Mouse (Mus musculus) hindbrain, embryonic 11.5 days (tissue): Measurements from ENCODE around the gene Arid3c. TPM values are rescaled to one million over a fixed set of nuclear protein-coding genes. Genes with fewer than 3 reads are reported as not detected.

Experiments used
- ATAC-seq: fragments of 200-750 bp; cut with Nextera tagmentation; 2 replicates; pipeline ENCODE4 v1.8.0; 2017; ENCODE audit warnings: mild to moderate bottlenecking, moderate TSS enrichment, moderate library complexity; ENCODE audit not compliant: low FRiP score
- DNase-seq: peaks from one replicate; pipeline ENCODE4 v3.0.0-alpha.2; 2015; ENCODE audit warnings: low spot score
- H3K27ac ChIP-seq: fragments of 300-500 bp; sonication (generic); 2 replicates; pipeline ENCODE4 v1.5.1; 2014; ENCODE audit warnings: mild to moderate bottlenecking, low read depth, low read length
- H3K27me3 ChIP-seq: fragments of 300-500 bp; sonication (generic); 2 replicates; pipeline ENCODE4 v1.6.1; 2014; ENCODE audit warnings: mild to moderate bottlenecking, low read length, moderate library complexity, mixed read lengths; ENCODE audit not compliant: control insufficient read depth, insufficient read depth
- H3K36me3 ChIP-seq: fragments of 300-500 bp; sonication (generic); 2 replicates; pipeline ENCODE4 v1.6.1; 2014; ENCODE audit warnings: mild to moderate bottlenecking, low read length, moderate library complexity, mixed read lengths; ENCODE audit not compliant: control insufficient read depth, insufficient read depth
- H3K4me1 ChIP-seq: fragments of 300-500 bp; sonication (generic); replicated peaks from 2 replicates; pipeline ENCODE4 v1.6.1; 2014; ENCODE audit warnings: low read length, mixed read lengths; ENCODE audit not compliant: control insufficient read depth, insufficient read depth
- H3K4me2 ChIP-seq: fragments of 300-500 bp; sonication (generic); replicated peaks from 2 replicates; pipeline ENCODE4 v1.6.1; 2014; ENCODE audit warnings: mild to moderate bottlenecking, low read depth, low read length
- H3K4me3 ChIP-seq: fragments of 300-500 bp; sonication (generic); 2 replicates; pipeline ENCODE4 v1.5.1; 2014; ENCODE audit warnings: low read depth, low read length
- H3K9ac ChIP-seq: fragments of 300-500 bp; sonication (generic); 2 replicates; pipeline ENCODE4 v1.6.1; 2014; ENCODE audit warnings: low read depth, low read length
- H3K9me3 ChIP-seq: fragments of 300-500 bp; sonication (generic); 2 replicates; pipeline ENCODE4 v1.6.1; 2016; ENCODE audit warnings: low read length; ENCODE audit not compliant: control insufficient read depth
- WGBS: fragments of 180-500 bp; shearing (Covaris S2); extraction: QIAGEN DNeasy Blood & Tissue Kit; methylation state at CpG from one replicate; pipeline ENCODE4 v1.1.7; 2014; 5-methylcytosine and 5-hydroxymethylcytosine counted together
- polyA plus RNA-seq: library from polyadenylated mRNA; unstranded; fragments of >200 nt; fragmentation: Nextera tagmentation; extraction: Ambion mirVana; gene quantifications from 2 replicates; pipeline ENCODE4 v1.2.1, GENCODE M21; 2014

Gene Arid3c
- polyA plus RNA-seq, 1 experiment from 2014 or later: 0.93 TPM

DNA sequence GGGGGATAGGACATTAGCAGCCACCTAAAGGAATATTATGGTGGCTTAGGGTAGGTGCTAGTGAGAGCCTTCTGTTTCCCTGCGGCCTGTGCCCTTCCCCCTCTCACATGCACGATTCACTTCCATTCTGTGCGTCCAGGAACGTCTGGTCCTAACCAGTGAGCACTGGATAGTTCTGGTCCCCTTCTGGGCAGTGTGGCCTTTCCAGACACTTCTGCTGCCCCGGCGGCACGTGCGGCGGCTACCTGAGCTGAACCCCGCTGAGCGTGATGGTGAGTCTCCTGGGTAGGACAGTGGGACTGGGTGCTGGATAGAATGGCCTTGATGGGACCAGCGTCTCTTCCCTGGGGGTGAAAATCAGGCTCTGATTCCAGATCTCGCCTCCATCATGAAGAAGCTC is 26.4 kb upstream of the Arid3c start:
- no peak overlapping the region for H3K9ac ChIP-seq
- no peaks in the 10 kb centered on the region for H3K27me3 ChIP-seq
- no peak for DNase-seq
- H3K9me3 ChIP-seq: no peaks in the 10 kb centered on the region
- no peak overlapping the region for H3K4me3 ChIP-seq
- no peaks in the 10 kb centered on the region for H3K36me3 ChIP-seq
- peaks cover 2% of the 10 kb centered on the region; the same call in 1 of the 2 replicates for H3K4me1 ChIP-seq
- ATAC-seq: no peak
- no peak overlapping the region for H3K4me2 ChIP-seq
- 95% methylated on average over 13 of the region's 13 CpGs for WGBS
- no peak overlapping the region for H3K27ac ChIP-seq

- Histone ChIP-seq H3K27ac (no peak overlapping the region), H3K36me3 (no peaks in the 10 kb centered on the region), H3K4me3 (peak overlapping the region; percentile 68), H3K9ac (peak overlapping the region; percentile 59; the same call in 1 of the 2 replicates), H3K4me2 (peak overlapping the region; percentile 90), H3K27me3 (no peaks in the 10 kb centered on the region), H3K4me1 (peaks cover 2% of the 10 kb centered on the region; the same call in 1 of the 2 replicates), H3K9me3 (no peaks in the 10 kb centered on the region)
- ATAC-seq (no peak), DNase-seq (no peak)
- 74% methylated on average over 8 of the region's 8 CpGs for WGBS
Measured at GRCm38 (mm10) chr4:41756440-41756839, 25.5 kb upstream of the Arid3c start.

DNA sequence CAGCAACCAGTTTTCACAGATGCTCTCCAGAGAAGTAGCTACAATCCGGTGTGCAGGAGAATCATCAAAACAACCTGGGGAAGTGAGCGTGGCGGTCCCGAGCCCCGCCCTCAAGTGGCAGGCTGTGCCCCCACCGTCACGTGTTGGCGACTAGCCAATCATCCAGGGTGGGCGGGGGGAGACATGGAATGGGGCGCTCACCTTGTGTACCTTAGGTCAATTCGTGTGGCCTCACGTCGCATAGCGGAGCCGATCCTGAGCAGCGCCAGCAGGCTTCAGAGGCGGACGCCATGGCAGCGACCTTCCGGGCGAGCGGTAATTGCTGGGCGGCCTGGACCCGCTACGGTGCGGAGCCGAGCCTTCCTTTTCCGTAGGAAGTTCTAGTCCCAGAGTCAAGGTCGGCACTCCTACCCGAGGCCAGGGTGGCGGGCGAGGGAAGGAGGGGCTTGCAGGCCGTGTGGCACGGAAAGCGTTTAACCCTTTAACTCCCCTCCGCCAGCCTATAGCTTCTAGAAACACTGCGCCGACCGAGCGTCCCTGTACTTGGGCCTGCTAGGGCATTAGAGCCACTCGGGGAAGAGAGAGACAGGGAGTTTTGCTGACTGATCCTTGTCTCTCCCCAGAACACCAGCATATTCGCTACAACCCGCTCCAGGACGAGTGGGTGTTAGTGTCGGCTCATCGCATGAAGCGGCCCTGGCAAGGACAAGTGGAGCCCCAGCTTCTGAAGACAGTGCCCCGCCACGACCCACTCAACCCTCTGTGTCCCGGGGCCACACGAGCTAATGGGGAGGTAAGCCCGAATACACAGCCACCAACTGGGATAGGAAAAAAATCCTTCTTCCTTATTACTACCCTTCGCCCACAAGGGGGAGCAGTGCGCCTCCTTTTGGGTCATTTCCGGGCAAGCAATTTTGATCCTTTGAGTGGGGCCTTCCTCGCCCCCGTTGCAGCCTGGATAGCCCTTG is 24.7 kb upstream of the Arid3c start, which contains the start of gene Sigmar1:
Gene Sigmar1, minus strand, starts transcription at position 820 of the 968 bp plus-strand sequence.
- Histone ChIP-seq H3K9me3 (no peaks in the 10 kb centered on the region), H3K36me3 (no peaks in the 10 kb centered on the region), H3K4me3 (peak within 1 kb of the TSS; percentile 68), H3K4me1 (peaks cover 2% of the 10 kb centered on the region; the same call in 1 of the 2 replicates), H3K27ac (peak within 1 kb of the TSS; percentile 65), H3K27me3 (no peaks in the 10 kb centered on the region), H3K4me2 (peak within 1 kb of the TSS; percentile 90), H3K9ac (peak within 1 kb of the TSS; percentile 59)
- DNase-seq (peak; percentile 90), ATAC-seq (peak; percentile 77)
- whole genome bisulfite sequencing: under 1% methylated on average over 57 of the region's 57 CpGs

GRCm38 (mm10) chr4:41754797-41755337 is 23.9 kb upstream of the Arid3c start, which contains the start of gene Galt:
Galt (plus strand) TSS chr4:41755228.
- Histone ChIP-seq H3K27me3 (no peaks in the 10 kb centered on the region), H3K36me3 (no peaks in the 10 kb centered on the region), H3K4me1 (0 out of 2 replicates have a peak, but pooled peaks cover 2% of the 10 kb centered on the region), H3K9ac (peak within 1 kb of the TSS; percentile 59), H3K4me2 (peak within 1 kb of the TSS; percentile 90), H3K4me3 (peak within 1 kb of the TSS; percentile 68), H3K9me3 (no peaks in the 10 kb centered on the region), H3K27ac (peak within 1 kb of the TSS; percentile 65)
- DNase-seq: no peak
- ATAC-seq: peak; percentile 56
- 17% methylated on average over 14 of the region's 14 CpGs for WGBS

- Histone ChIP-seq H3K4me3 (no peak overlapping the region), H3K27ac (no peak overlapping the region), H3K4me2 (no peak overlapping the region), H3K27me3 (no peaks in the 10 kb centered on the region), H3K36me3 (no peaks in the 10 kb centered on the region), H3K9ac (no peak overlapping the region), H3K4me1 (no peaks in the 10 kb centered on the region), H3K9me3 (no peaks in the 10 kb centered on the region; the same call in 1 of the 2 replicates)
- 90% methylated on average over 1 of the region's 1 CpGs for WGBS
- DNase-seq: no peak
- no peak for ATAC-seq
Measured at GRCm38 (mm10) chr4:41745021-41745420, 14.1 kb upstream of the Arid3c start.

- ATAC-seq: no peak
Measured at GRCm38 (mm10) chr4:41744131-41744530, 13.2 kb upstream of the Arid3c start.

GRCm38 (mm10) chr4:41741158-41741560 is 10.2 kb upstream of the Arid3c start:
- Histone ChIP-seq H3K4me1 (no peaks in the 10 kb centered on the region), H3K9me3 (no peaks in the 10 kb centered on the region), H3K36me3 (0 out of 2 replicates have a peak, but pooled peaks cover 4% of the 10 kb centered on the region), H3K4me3 (peak overlapping the region; percentile 50), H3K4me2 (peak overlapping the region; percentile 59), H3K27me3 (no peaks in the 10 kb centered on the region), H3K27ac (peak overlapping the region; percentile 7; the same call in 1 of the 2 replicates), H3K9ac (peak overlapping the region; percentile 63)
- ATAC-seq: peak; percentile 97
- peak; percentile 94 for DNase-seq
- WGBS: under 1% methylated on average over 27 of the region's 27 CpGs

More at GRCm38 (mm10) chr4:41744131-41744530, 13.2 kb upstream of the Arid3c start:
- DNase-seq: no peak
- WGBS: 67% methylated on average over 2 of the region's 2 CpGs
- Histone ChIP-seq H3K4me3 (no peak overlapping the region), H3K36me3 (no peaks in the 10 kb centered on the region), H3K27ac (no peak overlapping the region), H3K9me3 (no peaks in the 10 kb centered on the region; the same call in 1 of the 2 replicates), H3K4me2 (no peak overlapping the region), H3K9ac (no peak overlapping the region), H3K27me3 (no peaks in the 10 kb centered on the region), H3K4me1 (no peaks in the 10 kb centered on the region)

GRCm38 (mm10) chr4:41740380-41741157 is 9.6 kb upstream of the Arid3c start:
- Histone ChIP-seq H3K4me1 (no peaks in the 10 kb centered on the region), H3K36me3 (0 out of 2 replicates have a peak, but pooled peaks cover 4% of the 10 kb centered on the region), H3K9ac (peak overlapping the region; percentile 63), H3K9me3 (no peaks in the 10 kb centered on the region), H3K27me3 (no peaks in the 10 kb centered on the region), H3K4me2 (peak overlapping the region; percentile 59), H3K4me3 (peak overlapping the region; percentile 50), H3K27ac (peak overlapping the region; percentile 7; the same call in 1 of the 2 replicates)
- DNase-seq (peak; percentile 30), ATAC-seq (peak; percentile 87)
- under 1% methylated on average over 48 of the region's 48 CpGs for WGBS
